Comparison of ENCODE assay signal across 7 mouse cellular contexts in genomic region chr16:87263571-87263970, GRCm38 (mm10).
DNase-seq lines count a peak whose midpoint lies in the region; ATAC-seq and TF ChIP-seq lines count a peak whose summit lies in the region.

No protein-coding gene starts in this region.

- H3K4me1 ChIP-seq in liver, postnatal 0 days (ENCODE audit: insufficient read depth): no peaks in the 10 kb centered on the region
- H3K4me1 ChIP-seq in liver, embryonic 12.5 days: no peaks in the 10 kb centered on the region
- H3K4me1 ChIP-seq in lung, embryonic 15.5 days: peaks cover 43% of the 10 kb centered on the region
- H3K4me1 ChIP-seq in neural tube, embryonic 15.5 days: no peaks in the 10 kb centered on the region

- no peak overlapping the region for H3K9ac ChIP-seq in liver, postnatal 0 days (replicated peaks)
- no peak overlapping the region for H3K9ac ChIP-seq in liver, embryonic 12.5 days
- no peak overlapping the region for H3K9ac ChIP-seq in lung, embryonic 15.5 days
- no peak overlapping the region for H3K9ac ChIP-seq in neural tube, embryonic 15.5 days (replicated peaks)

- no peak overlapping the region for H3K4me3 ChIP-seq in liver, postnatal 0 days (ENCODE audit: low read depth, low read length)
- H3K4me3 ChIP-seq in liver, embryonic 12.5 days: no peak overlapping the region
- H3K4me3 ChIP-seq in lung, embryonic 15.5 days: no peak overlapping the region
- no peak overlapping the region for H3K4me3 ChIP-seq in neural tube, embryonic 15.5 days (replicated peaks)

- H3K27ac ChIP-seq in liver, postnatal 0 days (ENCODE audit: low read depth): no peak overlapping the region
- H3K27ac ChIP-seq in liver, embryonic 12.5 days: no peak overlapping the region
- peak overlapping the region; percentile 90 for H3K27ac ChIP-seq in lung, embryonic 15.5 days
- no peak overlapping the region for H3K27ac ChIP-seq in neural tube, embryonic 15.5 days (replicated peaks)

- no peaks in the 10 kb centered on the region for H3K9me3 ChIP-seq in liver, postnatal 0 days (ENCODE audit: low read length)
- H3K9me3 ChIP-seq in liver, embryonic 12.5 days (replicated peaks): no peaks in the 10 kb centered on the region
- H3K9me3 ChIP-seq in lung, embryonic 15.5 days: no peaks in the 10 kb centered on the region
- H3K9me3 ChIP-seq in neural tube, embryonic 15.5 days (replicated peaks): no peaks in the 10 kb centered on the region

- H3K36me3 ChIP-seq in liver, postnatal 0 days (replicated peaks; ENCODE audit: insufficient read depth, low read length): no peaks in the 10 kb centered on the region
- no peaks in the 10 kb centered on the region for H3K36me3 ChIP-seq in liver, embryonic 12.5 days
- no peaks in the 10 kb centered on the region for H3K36me3 ChIP-seq in lung, embryonic 15.5 days
- H3K36me3 ChIP-seq in neural tube, embryonic 15.5 days: no peaks in the 10 kb centered on the region

- no peak overlapping the region for H3K4me2 ChIP-seq in liver, postnatal 0 days (ENCODE audit: low read depth, low read length)
- no peak overlapping the region for H3K4me2 ChIP-seq in liver, embryonic 12.5 days
- H3K4me2 ChIP-seq in lung, embryonic 15.5 days: no peak overlapping the region
- H3K4me2 ChIP-seq in neural tube, embryonic 15.5 days: no peak overlapping the region

- TF ChIP-seq CTCF in liver, postnatal 0 days (IDR thresholded peaks at IDR 0.05; ENCODE audit: low read depth): no peak

- no peak for ATAC-seq in liver, postnatal 0 days
- ATAC-seq in liver, embryonic 12.5 days: no peak
- peak; percentile 69; the same call in 1 of the 2 replicates for ATAC-seq in lung, embryonic 15.5 days (ENCODE audit: borderline replicate concordance, extremely low read depth, low FRiP score, low TSS enrichment)
- no peak for ATAC-seq in neural tube, embryonic 15.5 days (ENCODE audit: low FRiP score)

- peak; percentile 20 for DNase-seq in liver, postnatal 0 days
- peak; percentile 74 for DNase-seq in brain, adult 2 months (ENCODE audit: low read depth, low spot score)
- DNase-seq in gastrocnemius, postnatal 10 days: peak; percentile 55
- DNase-seq in right cerebral cortex, postnatal 36 days (ENCODE audit: low spot score in 2 of 2): no peak

- no peak for TF ChIP-seq EP300 in liver, postnatal 0 days (IDR thresholded peaks at IDR 0.05; ENCODE audit: low read depth)

- 35% methylated on average over 4 of the region's 4 CpGs for WGBS in liver, postnatal 0 days (ENCODE audit: insufficient replicate concordance)
- WGBS in liver, embryonic 12.5 days (ENCODE audit: insufficient replicate concordance): 35% methylated on average over 4 of the region's 4 CpGs
- WGBS in lung, embryonic 15.5 days: 20% methylated on average over 4 of the region's 4 CpGs
- 50% methylated on average over 4 of the region's 4 CpGs for WGBS in neural tube, embryonic 15.5 days

- H3K27me3 ChIP-seq in liver, postnatal 0 days (ENCODE audit: insufficient read depth, low read length): no peaks in the 10 kb centered on the region
- no peaks in the 10 kb centered on the region for H3K27me3 ChIP-seq in liver, embryonic 12.5 days (replicated peaks)
- H3K27me3 ChIP-seq in lung, embryonic 15.5 days: no peaks in the 10 kb centered on the region
- H3K27me3 ChIP-seq in neural tube, embryonic 15.5 days (replicated peaks): no peaks in the 10 kb centered on the region

Comparison
In these comparisons a context has a peak if more than half of its experiments do, and no peak if none do; other contexts are left out.
1. DNase-seq: peak in liver, postnatal 0 days (single experiment), brain, adult 2 months (single experiment) and gastrocnemius, postnatal 10 days (single experiment); none in right cerebral cortex, postnatal 36 days (0 of 2).